Mouse (Mus musculus) kidney, adult 2 months (tissue): Measurements from ENCODE around the gene Fkbp10. TPM values are rescaled to one million over a fixed set of nuclear protein-coding genes. Genes with fewer than 3 reads are reported as not detected.
A peak's percentile ranks its signal among the peaks of the same experiment; 100 is the strongest.

ENCODE experiments used
- DNase-seq: peaks from one replicate; pipeline ENCODE4 v3.0.0; 2021
- H3K27ac ChIP-seq: fragments of 200-500 bp; 2 replicates; pipeline ENCODE4 v1.5.1; 2012; ENCODE audit warnings: low read depth, low read length, control low read depth, inconsistent platforms; ENCODE audit not compliant: insufficient read depth
- H3K27me3 ChIP-seq: fragments of 200-500 bp; replicated peaks from 2 replicates; pipeline ENCODE4 v1.6.1; 2012; ENCODE audit warnings: mild to moderate bottlenecking, moderate library complexity, low read length, inconsistent platforms; ENCODE audit not compliant: control insufficient read depth, insufficient read depth
- H3K36me3 ChIP-seq: fragments of 200-500 bp; 2 replicates; pipeline ENCODE4 v1.6.1; 2012; ENCODE audit warnings: mild to moderate bottlenecking, moderate library complexity, low read length, inconsistent platforms; ENCODE audit not compliant: control insufficient read depth, insufficient read depth
- H3K4me1 ChIP-seq: fragments of 200-500 bp; 2 replicates; pipeline ENCODE4 v1.6.1; 2011; ENCODE audit warnings: low read length; ENCODE audit not compliant: control insufficient read depth, insufficient read depth
- H3K4me3 ChIP-seq: fragments of 200-500 bp; 2 replicates; pipeline ENCODE4 v1.5.1; 2011; ENCODE audit warnings: mild to moderate bottlenecking, low read depth, low read length, control low read depth; ENCODE audit not compliant: insufficient read depth
- CTCF ChIP-seq: fragments of 200-500 bp; conservative IDR thresholded peaks from 2 replicates; pipeline ENCODE4 v1.5.1; 2011; ENCODE audit warnings: low read depth, mild to moderate bottlenecking, control low read depth, low read length, moderate library complexity, mixed read lengths; ENCODE audit not compliant: insufficient read depth, insufficient read length
- POLR2A ChIP-seq: fragments of 200-500 bp; IDR thresholded peaks from one replicate; pipeline ENCODE4 v1.6.1; 2011; ENCODE audit warnings: low read depth, low read length, control low read depth
- WGBS: fragments of 180-500 bp; shearing (Covaris S2); methylation state at CpG from one replicate; pipeline ENCODE4 v1.1.7; 2018; 5-methylcytosine and 5-hydroxymethylcytosine counted together
- polyA plus RNA-seq: library from polyadenylated mRNA; depleted of rRNA; stranded (reverse); fragments of >200 nt; gene quantifications from 2 replicates; pipeline ENCODE4 v1.2.3, GENCODE M21; 2012

Gene Fkbp10
- polyA plus RNA-seq, 1 experiment, result 12.5 TPM

DNA sequence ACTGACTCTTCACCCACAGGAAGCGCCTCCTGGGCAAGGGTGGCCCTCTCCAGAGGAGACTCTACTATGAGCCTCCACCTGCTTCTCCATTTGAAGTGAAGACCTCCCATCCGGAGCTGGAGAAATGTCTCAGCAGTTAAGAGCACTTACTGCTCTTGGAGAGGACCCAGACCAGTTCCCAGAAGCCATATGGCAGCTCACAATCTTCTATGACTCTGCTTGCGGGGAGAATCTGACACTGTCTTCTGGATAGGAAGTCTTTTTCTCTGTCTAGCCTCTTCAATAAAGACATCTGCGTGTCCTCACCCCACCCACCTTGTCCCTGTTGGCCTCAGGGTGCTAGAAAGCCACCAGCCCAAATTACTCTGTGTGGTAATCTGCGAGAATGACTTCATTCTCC lies 22.5 kb upstream of the Fkbp10 start:
- no peak for TF ChIP-seq CTCF
- TF ChIP-seq POLR2A, result no peak
- 63% methylated on average over 5 of the region's 5 CpGs for WGBS
- Histone ChIP-seq H3K27ac (peak overlapping the region; percentile 33; the same call in 1 of the 2 replicates), H3K36me3 (no peaks in the 10 kb centered on the region), H3K27me3 (no peaks in the 10 kb centered on the region), H3K4me3 (no peak overlapping the region), H3K4me1 (peaks cover 59% of the 10 kb centered on the region)
- DNase-seq, result no peak

DNA sequence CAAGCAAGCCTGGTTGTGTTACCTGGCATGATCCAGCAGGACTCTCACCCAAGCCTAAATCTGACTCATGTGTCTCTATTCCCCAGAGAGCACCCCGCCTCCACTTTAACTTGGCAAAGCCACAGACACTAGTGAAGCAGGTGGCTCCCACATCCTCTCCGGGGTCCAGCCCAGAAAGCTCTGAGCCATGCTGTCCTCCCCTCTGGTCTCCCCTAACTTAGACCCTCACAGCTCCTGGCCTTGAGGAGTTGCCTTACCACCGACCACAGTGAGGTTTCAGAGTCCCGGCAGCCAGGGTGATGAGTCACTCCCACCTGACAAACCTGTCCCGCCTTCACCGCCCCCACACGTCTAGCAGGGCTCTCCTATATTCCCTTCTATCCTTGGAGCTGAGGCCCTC lies 21.8 kb upstream of the Fkbp10 start:
- H3K36me3 ChIP-seq, result no peaks in the 10 kb centered on the region
- H3K27me3 ChIP-seq, result no peaks in the 10 kb centered on the region
- H3K4me1 ChIP-seq, result peaks cover 55% of the 10 kb centered on the region
- H3K4me3 ChIP-seq, result no peak overlapping the region
- no peak for TF ChIP-seq CTCF
- no peak for TF ChIP-seq POLR2A
- DNase-seq, result peak; percentile 46
- 43% methylated on average over 7 of the region's 7 CpGs for WGBS
- 0 out of 2 replicates have a peak overlapping the region, but pooled peaks have one; percentile 33 for H3K27ac ChIP-seq

- Histone ChIP-seq H3K27ac (peak overlapping the region; percentile 95), H3K27me3 (no peaks in the 10 kb centered on the region), H3K4me3 (peak overlapping the region; percentile 86), H3K4me1 (peaks cover 51% of the 10 kb centered on the region), H3K36me3 (no peaks in the 10 kb centered on the region)
- 25% methylated on average over 5 of the region's 5 CpGs for WGBS
- peak; percentile 73 for DNase-seq
- no peak for TF ChIP-seq POLR2A
- no peak for TF ChIP-seq CTCF
Measured at GRCm38 (mm10) chr11:100394353-100395074, 21.0 kb upstream of the Fkbp10 start.

DNA sequence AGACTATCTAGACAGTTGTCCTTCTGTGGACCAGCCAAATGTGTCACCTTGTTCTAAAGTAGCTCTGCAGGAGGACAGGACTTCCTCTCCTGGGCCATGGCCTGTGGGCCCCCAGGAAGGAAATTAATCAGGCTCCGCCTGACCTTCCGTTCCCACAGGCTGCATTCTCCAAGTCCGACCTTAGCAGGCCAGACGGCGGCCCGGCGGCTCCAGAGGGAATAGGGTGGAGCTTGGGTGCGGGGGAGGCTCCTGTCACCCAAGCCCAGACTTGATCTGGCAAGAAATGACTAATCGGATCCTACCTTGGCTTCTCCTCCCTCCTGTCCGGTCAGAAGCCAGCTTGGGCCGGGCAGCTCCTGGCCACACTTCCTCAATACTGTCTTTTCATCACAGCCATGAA lies 20.3 kb upstream of the Fkbp10 start:
- no peak for TF ChIP-seq CTCF
- TF ChIP-seq POLR2A, result no peak
- peak overlapping the region; percentile 86 for H3K4me3 ChIP-seq

GRCm38 (mm10) chr11:100395861-100396631 lies 19.5 kb upstream of the Fkbp10 start:
- Histone ChIP-seq H3K27ac (peak overlapping the region; percentile 95), H3K36me3 (no peaks in the 10 kb centered on the region), H3K4me1 (peaks cover 39% of the 10 kb centered on the region), H3K27me3 (no peaks in the 10 kb centered on the region), H3K4me3 (peak overlapping the region; percentile 86)
- TF ChIP-seq CTCF (no peak), POLR2A (no peak)
- WGBS, result 7% methylated on average over 17 of the region's 17 CpGs
- peak; percentile 72 for DNase-seq

More for the DNA sequence above, 20.3 kb upstream of the Fkbp10 start:
- H3K36me3 ChIP-seq, result no peaks in the 10 kb centered on the region
- peak; percentile 98 for DNase-seq
- no peaks in the 10 kb centered on the region for H3K27me3 ChIP-seq
- WGBS, result under 1% methylated on average over 11 of the region's 11 CpGs
- peaks cover 47% of the 10 kb centered on the region for H3K4me1 ChIP-seq
- H3K27ac ChIP-seq, result peak overlapping the region; percentile 95

- peak; percentile 83 for DNase-seq
- H3K4me1 ChIP-seq, result peaks cover 35% of the 10 kb centered on the region
- no peaks in the 10 kb centered on the region for H3K36me3 ChIP-seq
- peak overlapping the region; percentile 86 for H3K4me3 ChIP-seq
- TF ChIP-seq POLR2A (no peak), CTCF (no peak)
- H3K27ac ChIP-seq, result peak overlapping the region; percentile 95
- 1% methylated on average over 42 of the region's 42 CpGs for WGBS
- H3K27me3 ChIP-seq, result no peaks in the 10 kb centered on the region
Measured at GRCm38 (mm10) chr11:100396886-100397599, 18.5 kb upstream of the Fkbp10 start.
